Mouse (Mus musculus) spleen, postnatal 14 days (tissue): Measurements from ENCODE around the gene Arhgap18.

Experiments used
- DNase-seq, 2 experiments: peaks; one replicate each; pipeline ENCODE4 v3.0.0; 2021 to 2022; ENCODE audit warnings: low spot score in 2 of 2

The Arhgap18 gene

GRCm38 (mm10) chr10:26752929-26753567 is at the start of gene Arhgap18:
TSS of gene Arhgap18 (plus strand) at chr10:26753421.
- DNase-seq, result no peak

GRCm38 (mm10) chr10:26710458-26711011 is 42.7 kb upstream of the Arhgap18 start:
- no peak for DNase-seq

GRCm38 (mm10) chr10:26711068-26711467 is 42.2 kb upstream of the Arhgap18 start:
- DNase-seq, result no peak

GRCm38 (mm10) chr10:26713986-26714385 is 39.2 kb upstream of the Arhgap18 start:
- no peak for DNase-seq

- DNase-seq, result no peak
These were observed 28.5 kb upstream of the Arhgap18 start for GRCm38 (mm10) chr10:26724704-26725103.

- no peak for DNase-seq
These were observed 28.0 kb upstream of the Arhgap18 start for GRCm38 (mm10) chr10:26725255-26725654.

- no peak for DNase-seq
These were observed 2.4 kb upstream of the Arhgap18 start for GRCm38 (mm10) chr10:26750827-26751226.

- DNase-seq, result peak in 1 of 2 experiments; percentile 15
These were observed 925 bp upstream of the Arhgap18 start for GRCm38 (mm10) chr10:26752064-26752928.

- DNase-seq, result no peak
These were observed 785 bp downstream of the Arhgap18 start for GRCm38 (mm10) chr10:26754006-26754405.

- no peak for DNase-seq
These were observed 4.0 kb downstream of the Arhgap18 start for GRCm38 (mm10) chr10:26757231-26757630.

- DNase-seq, result no peak
These were observed 6.2 kb downstream of the Arhgap18 start for GRCm38 (mm10) chr10:26759469-26759868.

GRCm38 (mm10) chr10:26761103-26761502 is 7.9 kb downstream of the Arhgap18 start:
- DNase-seq, result no peak

- DNase-seq, result no peak
These were observed 9.0 kb downstream of the Arhgap18 start for GRCm38 (mm10) chr10:26761991-26762903.

GRCm38 (mm10) chr10:26767196-26767595 is 14.0 kb downstream of the Arhgap18 start:
- no peak for DNase-seq

- no peak for DNase-seq
These were observed 15.7 kb downstream of the Arhgap18 start for GRCm38 (mm10) chr10:26768943-26769342.

- no peak for DNase-seq
These were observed 16.8 kb downstream of the Arhgap18 start for GRCm38 (mm10) chr10:26770035-26770434.

- DNase-seq, result peak; percentile 42 to 50
These were observed 18.9 kb downstream of the Arhgap18 start for GRCm38 (mm10) chr10:26771938-26772623.

GRCm38 (mm10) chr10:26772624-26773540 is 19.7 kb downstream of the Arhgap18 start:
- peak; percentile 8 to 19 for DNase-seq

GRCm38 (mm10) chr10:26773541-26773940 is 20.3 kb downstream of the Arhgap18 start:
- no peak for DNase-seq

GRCm38 (mm10) chr10:26774266-26774665 is 21.0 kb downstream of the Arhgap18 start:
- no peak for DNase-seq
